Mouse (Mus musculus): Measurements from ENCODE around the gene Tiam1. TPM values are rescaled to one million over a fixed set of nuclear protein-coding genes. Genes with fewer than 3 reads are reported as not detected.
"Not testable (repeated sequence)": the region's sequence is repeated elsewhere in the genome, so short reads cannot be mapped to it uniquely, and the experiment has no call there.

Tiam1 gene
- polyA plus RNA-seq, 1 experiment from 2014 or later: 10.7 TPM

GRCm38 (mm10) chr16:90086111-90086510, 57.5 kb downstream of the Tiam1 start:
- 78% methylated on average over 6 of the region's 6 CpGs for WGBS
- Histone ChIP-seq H3K4me3 (no peak overlapping the region), H3K9me3 (no peaks in the 10 kb centered on the region), H3K27ac (replicated peaks) (no peak overlapping the region), H3K4me2 (no peak overlapping the region), H3K9ac (no peak overlapping the region), H3K4me1 (peaks cover 6% of the 10 kb centered on the region), H3K36me3 (no peaks in the 10 kb centered on the region), H3K27me3 (replicated peaks) (no peaks in the 10 kb centered on the region)
- ATAC-seq (ENCODE audit: extremely low read depth, insufficient number of reproducible peaks, low FRiP score, low TSS enrichment): no peak

- Histone ChIP-seq H3K9me3 (no peaks in the 10 kb centered on the region), H3K9ac (no peak overlapping the region), H3K27me3 (replicated peaks) (no peaks in the 10 kb centered on the region), H3K27ac (replicated peaks) (no peak overlapping the region), H3K4me2 (no peak overlapping the region), H3K4me3 (no peak overlapping the region), H3K36me3 (no peaks in the 10 kb centered on the region), H3K4me1 (0 out of 2 replicates have a peak, but pooled peaks cover 3% of the 10 kb centered on the region)
- ATAC-seq (ENCODE audit: extremely low read depth, insufficient number of reproducible peaks, low FRiP score, low TSS enrichment): no peak
- WGBS: 81% methylated on average over 14 of the region's 14 CpGs
These were observed 58.0 kb downstream of the Tiam1 start for GRCm38 (mm10) chr16:90085580-90085979.

- no peak overlapping the region for H3K27ac ChIP-seq (replicated peaks)
- no peaks in the 10 kb centered on the region for H3K27me3 ChIP-seq (replicated peaks)
- H3K4me3 ChIP-seq: no peak overlapping the region
- no peaks in the 10 kb centered on the region for H3K9me3 ChIP-seq
- 85% methylated on average over 1 of the region's 1 CpGs for WGBS
- no peak overlapping the region for H3K9ac ChIP-seq
- H3K4me2 ChIP-seq: no peak overlapping the region
- no peaks in the 10 kb centered on the region for H3K36me3 ChIP-seq
- no peak for ATAC-seq (ENCODE audit: extremely low read depth, insufficient number of reproducible peaks, low FRiP score, low TSS enrichment)
- H3K4me1 ChIP-seq: 0 out of 2 replicates have a peak, but pooled peaks cover 3% of the 10 kb centered on the region
These were observed 62.4 kb downstream of the Tiam1 start for GRCm38 (mm10) chr16:90081125-90081524.

- H3K27ac ChIP-seq (replicated peaks): no peak overlapping the region
- 81% methylated on average over 11 of the region's 11 CpGs for WGBS
- H3K4me1 ChIP-seq: peaks cover 10% of the 10 kb centered on the region
- H3K27me3 ChIP-seq (replicated peaks): no peaks in the 10 kb centered on the region
- ATAC-seq (ENCODE audit: extremely low read depth, insufficient number of reproducible peaks, low FRiP score, low TSS enrichment): no peak
- H3K4me3 ChIP-seq: no peak overlapping the region
- no peak overlapping the region for H3K9ac ChIP-seq
- no peaks in the 10 kb centered on the region for H3K36me3 ChIP-seq
- H3K4me2 ChIP-seq: no peak overlapping the region
- H3K9me3 ChIP-seq: no peaks in the 10 kb centered on the region
These were observed 64.7 kb downstream of the Tiam1 start for GRCm38 (mm10) chr16:90078806-90079381.

- Histone ChIP-seq H3K9me3 (0 out of 2 replicates have a peak, but pooled peaks cover 3% of the 10 kb centered on the region), H3K27me3 (replicated peaks) (no peaks in the 10 kb centered on the region), H3K4me2 (0 out of 2 replicates have a peak overlapping the region, but pooled peaks have one; percentile 54), H3K4me3 (no peak overlapping the region), H3K27ac (replicated peaks) (0 out of 2 replicates have a peak overlapping the region, but pooled peaks have one; percentile 32), H3K4me1 (peaks cover 30% of the 10 kb centered on the region), H3K36me3 (no peaks in the 10 kb centered on the region), H3K9ac (no peak overlapping the region)
- WGBS: 72% methylated on average over 7 of the region's 7 CpGs
- ATAC-seq (ENCODE audit: extremely low read depth, insufficient number of reproducible peaks, low FRiP score, low TSS enrichment): no peak
These were observed 70.1 kb downstream of the Tiam1 start for GRCm38 (mm10) chr16:90073510-90073909.

GRCm38 (mm10) chr16:90072651-90073050, 70.9 kb downstream of the Tiam1 start:
- Histone ChIP-seq H3K9me3 (0 out of 2 replicates have a peak, but pooled peaks cover 3% of the 10 kb centered on the region), H3K36me3 (no peaks in the 10 kb centered on the region), H3K27ac (replicated peaks) (no peak overlapping the region), H3K4me2 (peak overlapping the region; percentile 54), H3K4me1 (peaks cover 30% of the 10 kb centered on the region), H3K27me3 (replicated peaks) (no peaks in the 10 kb centered on the region), H3K4me3 (peak overlapping the region; percentile 20), H3K9ac (no peak overlapping the region; the same call in 1 of the 2 replicates)
- ATAC-seq (ENCODE audit: extremely low read depth, insufficient number of reproducible peaks, low FRiP score, low TSS enrichment): no peak
- WGBS: 24% methylated on average over 15 of the region's 15 CpGs

- not testable (repeated sequence) for H3K4me2 ChIP-seq; H3K9me3 ChIP-seq; H3K27me3 ChIP-seq (replicated peaks); H3K9ac ChIP-seq; ATAC-seq (ENCODE audit: extremely low read depth, insufficient number of reproducible peaks, low FRiP score, low TSS enrichment); H3K4me3 ChIP-seq; H3K36me3 ChIP-seq; H3K27ac ChIP-seq (replicated peaks)
- peaks cover 30% of the 10 kb centered on the region for H3K4me1 ChIP-seq
These were observed 72.4 kb downstream of the Tiam1 start for GRCm38 (mm10) chr16:90071125-90071524.

- no peak overlapping the region for H3K4me3 ChIP-seq
- 84% methylated on average over 11 of the region's 11 CpGs for WGBS
- no peaks in the 10 kb centered on the region for H3K36me3 ChIP-seq
- no peak overlapping the region for H3K27ac ChIP-seq (replicated peaks)
- H3K27me3 ChIP-seq (replicated peaks): no peaks in the 10 kb centered on the region
- ATAC-seq (ENCODE audit: extremely low read depth, insufficient number of reproducible peaks, low FRiP score, low TSS enrichment): no peak
- no peak overlapping the region for H3K4me2 ChIP-seq
- peaks cover 27% of the 10 kb centered on the region for H3K4me1 ChIP-seq
- H3K9ac ChIP-seq: no peak overlapping the region
- H3K9me3 ChIP-seq: 0 out of 2 replicates have a peak, but pooled peaks cover 3% of the 10 kb centered on the region
These were observed 73.5 kb downstream of the Tiam1 start for GRCm38 (mm10) chr16:90070104-90070503.

- Histone ChIP-seq H3K4me3 (no peak overlapping the region), H3K27ac (replicated peaks) (no peak overlapping the region), H3K27me3 (replicated peaks) (no peaks in the 10 kb centered on the region), H3K9ac (no peak overlapping the region), H3K4me1 (peaks cover 27% of the 10 kb centered on the region), H3K4me2 (no peak overlapping the region), H3K9me3 (0 out of 2 replicates have a peak, but pooled peaks cover 3% of the 10 kb centered on the region), H3K36me3 (peaks cover 6% of the 10 kb centered on the region)
- ATAC-seq (ENCODE audit: extremely low read depth, insufficient number of reproducible peaks, low FRiP score, low TSS enrichment): no peak
- WGBS: 65% methylated on average over 8 of the region's 8 CpGs
These were observed 74.4 kb downstream of the Tiam1 start for GRCm38 (mm10) chr16:90069197-90069596.

GRCm38 (mm10) chr16:90052905-90053519, 90.6 kb downstream of the Tiam1 start:
- Histone ChIP-seq H3K9ac (no peak overlapping the region), H3K27me3 (replicated peaks) (no peaks in the 10 kb centered on the region), H3K4me3 (no peak overlapping the region), H3K9me3 (no peaks in the 10 kb centered on the region), H3K4me1 (peaks cover 18% of the 10 kb centered on the region), H3K4me2 (no peak overlapping the region), H3K27ac (replicated peaks) (no peak overlapping the region), H3K36me3 (peaks cover 8% of the 10 kb centered on the region)
- 71% methylated on average over 14 of the region's 14 CpGs for WGBS
- peak; percentile 37; the same call in 1 of the 2 replicates for ATAC-seq (ENCODE audit: extremely low read depth, insufficient number of reproducible peaks, low FRiP score, low TSS enrichment)

GRCm38 (mm10) chr16:90052409-90052808, 91.2 kb downstream of the Tiam1 start:
- Histone ChIP-seq H3K9me3 (no peaks in the 10 kb centered on the region), H3K27me3 (replicated peaks) (no peaks in the 10 kb centered on the region), H3K36me3 (peaks cover 8% of the 10 kb centered on the region), H3K4me2 (no peak overlapping the region), H3K9ac (peak overlapping the region; percentile 16; the same call in 1 of the 2 replicates), H3K4me3 (no peak overlapping the region), H3K4me1 (peaks cover 18% of the 10 kb centered on the region), H3K27ac (replicated peaks) (no peak overlapping the region)
- WGBS: 57% methylated on average over 11 of the region's 11 CpGs
- ATAC-seq (ENCODE audit: extremely low read depth, insufficient number of reproducible peaks, low FRiP score, low TSS enrichment): no peak

- peaks cover 18% of the 10 kb centered on the region for H3K4me1 ChIP-seq
- H3K9me3 ChIP-seq: no peaks in the 10 kb centered on the region
- H3K4me3 ChIP-seq: no peak overlapping the region
- no peak overlapping the region for H3K4me2 ChIP-seq
- H3K27ac ChIP-seq (replicated peaks): no peak overlapping the region
- no peaks in the 10 kb centered on the region for H3K27me3 ChIP-seq (replicated peaks)
- 62% methylated on average over 7 of the region's 7 CpGs for WGBS
- H3K36me3 ChIP-seq: peaks cover 8% of the 10 kb centered on the region
- no peak overlapping the region for H3K9ac ChIP-seq
- ATAC-seq (ENCODE audit: extremely low read depth, insufficient number of reproducible peaks, low FRiP score, low TSS enrichment): no peak
These were observed 92.5 kb downstream of the Tiam1 start for GRCm38 (mm10) chr16:90051051-90051450.
